Mouse (Mus musculus): ENCODE data around the gene Mief1.

DNA sequence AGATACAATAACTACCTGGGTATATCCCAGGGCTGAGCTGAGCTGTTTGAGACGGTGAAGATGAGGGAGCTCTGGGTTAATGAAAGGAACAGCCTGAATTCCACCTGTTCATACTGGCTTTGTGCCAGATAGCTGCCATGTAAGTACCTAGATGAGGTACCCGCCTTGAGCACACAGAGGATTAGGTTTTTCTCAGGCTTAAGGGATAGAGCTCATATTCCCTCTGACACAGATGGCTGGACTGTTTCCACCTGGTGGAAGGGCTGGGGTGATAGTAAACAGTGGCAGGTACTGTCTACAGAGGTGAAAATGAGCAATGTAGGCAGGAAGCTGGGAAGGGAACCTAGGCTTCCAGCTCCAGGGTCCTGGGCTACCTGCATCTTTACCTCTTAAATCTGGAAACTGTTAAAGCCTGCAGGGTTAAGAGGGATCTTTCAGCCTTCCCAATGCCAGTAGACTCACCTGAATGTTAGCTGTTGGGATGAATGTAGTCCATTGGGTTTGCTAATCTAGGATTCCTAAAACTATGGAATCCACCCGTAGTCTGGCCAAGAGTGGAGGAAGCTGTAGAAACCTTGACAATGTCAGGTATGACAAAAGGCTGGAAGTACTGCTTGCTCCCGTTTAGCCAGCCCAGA, 23.9 kb downstream of the Mief1 start:
- TF ChIP-seq CTCF (IDR thresholded peaks at IDR 0.05; ENCODE audit: low read depth, low read length) (no peak), POLR2A (IDR thresholded peaks at IDR 0.05; ENCODE audit: extremely low read depth, insufficient read depth, low read length) (no peak)
